Mouse (Mus musculus) intestine, embryonic 16.5 days (tissue): Measurements from ENCODE around the gene C5ar1. TPM values are rescaled to one million over a fixed set of nuclear protein-coding genes. Genes with fewer than 3 reads are reported as not detected.

ENCODE experiments used
- ATAC-seq: fragments of 200-750 bp; cut with Nextera tagmentation; 2 replicates; pipeline ENCODE4 v1.8.0; 2017; ENCODE audit warnings: moderate TSS enrichment, moderate library complexity
- H3K27ac ChIP-seq: fragments of 300-500 bp; sonication (generic); 2 replicates; pipeline ENCODE4 v1.5.1; 2014; ENCODE audit warnings: mild to moderate bottlenecking, low read length
- H3K27me3 ChIP-seq: fragments of 300-500 bp; sonication (generic); replicated peaks from 2 replicates; pipeline ENCODE4 v1.6.1; 2014; ENCODE audit warnings: low read length, control low read depth, mixed read lengths; ENCODE audit not compliant: control insufficient read depth, insufficient read depth
- H3K36me3 ChIP-seq: fragments of 300-500 bp; sonication (generic); 2 replicates; pipeline ENCODE4 v1.6.1; 2014; ENCODE audit warnings: low read length, control low read depth; ENCODE audit not compliant: control insufficient read depth, insufficient read depth
- H3K4me1 ChIP-seq: fragments of 300-500 bp; sonication (generic); 2 replicates; pipeline ENCODE4 v1.6.1; 2014; ENCODE audit warnings: low read length, control low read depth, mixed read lengths; ENCODE audit not compliant: control insufficient read depth, insufficient read depth
- H3K4me2 ChIP-seq: fragments of 300-500 bp; sonication (generic); 2 replicates; pipeline ENCODE4 v1.6.1; 2014; ENCODE audit warnings: low read depth, low read length, control low read depth
- H3K4me3 ChIP-seq: fragments of 300-500 bp; sonication (generic); 2 replicates; pipeline ENCODE4 v1.5.1; 2014; ENCODE audit warnings: mild to moderate bottlenecking, low read length
- H3K9ac ChIP-seq: fragments of 300-500 bp; sonication (generic); 2 replicates; pipeline ENCODE4 v1.6.1; 2014; ENCODE audit warnings: low read depth, low read length
- H3K9me3 ChIP-seq: fragments of 300-500 bp; sonication (generic); 2 replicates; pipeline ENCODE4 v1.6.1; 2016; ENCODE audit warnings: low read length, control low read depth; ENCODE audit not compliant: control insufficient read depth
- WGBS: fragments of 180-500 bp; shearing (Covaris S2); extraction: QIAGEN DNeasy Blood & Tissue Kit; methylation state at CpG from one replicate; pipeline ENCODE4 v1.1.7; 2014; 5-methylcytosine and 5-hydroxymethylcytosine counted together
- polyA plus RNA-seq: library from polyadenylated mRNA; unstranded; fragments of >200 nt; fragmentation: Nextera tagmentation; extraction: Ambion mirVana; gene quantifications from 2 replicates; pipeline ENCODE4 v1.2.1, GENCODE M21; 2015

Gene C5ar1
- polyA plus RNA-seq, 1 experiment from 2014 or later: 1.9 TPM

GRCm38 (mm10) chr7:16295321-16295900 is 36.1 kb upstream of the C5ar1 start:
- WGBS: 2% methylated on average over 41 of the region's 41 CpGs
- Histone ChIP-seq H3K36me3 (no peaks in the 10 kb centered on the region), H3K27me3 (no peaks in the 10 kb centered on the region; the same call in 1 of the 2 replicates), H3K4me1 (peaks cover 24% of the 10 kb centered on the region), H3K9ac (peak overlapping the region; percentile 68), H3K9me3 (no peaks in the 10 kb centered on the region), H3K4me3 (peak overlapping the region; percentile 52), H3K27ac (peak overlapping the region; percentile 90), H3K4me2 (peak overlapping the region; percentile 73)
- ATAC-seq: peak; percentile 74

- Histone ChIP-seq H3K9ac (peak overlapping the region; percentile 68), H3K4me3 (peak overlapping the region; percentile 52), H3K4me2 (peak overlapping the region; percentile 73), H3K27me3 (no peaks in the 10 kb centered on the region; the same call in 1 of the 2 replicates), H3K4me1 (peaks cover 21% of the 10 kb centered on the region), H3K27ac (peak overlapping the region; percentile 90), H3K9me3 (no peaks in the 10 kb centered on the region), H3K36me3 (no peaks in the 10 kb centered on the region)
- ATAC-seq: peak; percentile 83
- WGBS: 0% methylated on average over 23 of the region's 23 CpGs
Observed at GRCm38 (mm10) chr7:16294837-16295236, 35.5 kb upstream of the C5ar1 start.

- H3K9ac ChIP-seq: peak overlapping the region; percentile 68
- peak overlapping the region; percentile 73 for H3K4me2 ChIP-seq
- H3K27me3 ChIP-seq: no peaks in the 10 kb centered on the region
- H3K4me1 ChIP-seq: peaks cover 17% of the 10 kb centered on the region
- peak; percentile 52 for ATAC-seq
- 29% methylated on average over 4 of the region's 4 CpGs for WGBS
- no peaks in the 10 kb centered on the region for H3K36me3 ChIP-seq
- peak overlapping the region; percentile 90; the same call in 1 of the 2 replicates for H3K27ac ChIP-seq
- H3K9me3 ChIP-seq: no peaks in the 10 kb centered on the region
- H3K4me3 ChIP-seq: peak overlapping the region; percentile 52
Observed at GRCm38 (mm10) chr7:16294346-16294745, 35.0 kb upstream of the C5ar1 start.

GRCm38 (mm10) chr7:16287791-16288190 is 28.5 kb upstream of the C5ar1 start:
- Histone ChIP-seq H3K9ac (no peak overlapping the region), H3K27ac (no peak overlapping the region), H3K9me3 (no peaks in the 10 kb centered on the region), H3K36me3 (peaks cover 6% of the 10 kb centered on the region; the same call in 1 of the 2 replicates), H3K4me3 (no peak overlapping the region), H3K4me2 (no peak overlapping the region), H3K4me1 (peaks cover 8% of the 10 kb centered on the region), H3K27me3 (no peaks in the 10 kb centered on the region)
- 81% methylated on average over 1 of the region's 1 CpGs for WGBS
- ATAC-seq: no peak

GRCm38 (mm10) chr7:16287016-16287415 is 27.7 kb upstream of the C5ar1 start:
- Histone ChIP-seq H3K27me3 (no peaks in the 10 kb centered on the region), H3K27ac (peak overlapping the region; percentile 98; the same call in 1 of the 2 replicates), H3K4me3 (peak overlapping the region; percentile 71), H3K4me2 (peak overlapping the region; percentile 79), H3K9me3 (no peaks in the 10 kb centered on the region), H3K36me3 (peaks cover 11% of the 10 kb centered on the region), H3K9ac (peak overlapping the region; percentile 86), H3K4me1 (peaks cover 8% of the 10 kb centered on the region)
- 82% methylated on average over 2 of the region's 2 CpGs for WGBS
- ATAC-seq: no peak

GRCm38 (mm10) chr7:16286026-16286961 is 27.0 kb upstream of the C5ar1 start, which contains the start of gene Ccdc9:
Gene Ccdc9, minus strand, starts transcription at chr7:16286795.
- peak within 1 kb of the TSS; percentile 71 for H3K4me3 ChIP-seq
- no peaks in the 10 kb centered on the region for H3K9me3 ChIP-seq
- peak; percentile 91 for ATAC-seq
- H3K27me3 ChIP-seq: no peaks in the 10 kb centered on the region
- H3K4me2 ChIP-seq: peak within 1 kb of the TSS; percentile 79
- peak within 1 kb of the TSS; percentile 86 for H3K9ac ChIP-seq
- WGBS: under 1% methylated on average over 66 of the region's 70 CpGs
- peaks cover 8% of the 10 kb centered on the region for H3K4me1 ChIP-seq
- peak within 1 kb of the TSS; percentile 98 for H3K27ac ChIP-seq
- peaks cover 11% of the 10 kb centered on the region for H3K36me3 ChIP-seq

- WGBS: 2% methylated on average over 14 of the region's 14 CpGs
- H3K4me1 ChIP-seq: peaks cover 8% of the 10 kb centered on the region
- H3K27ac ChIP-seq: peak overlapping the region; percentile 88
- H3K4me3 ChIP-seq: peak overlapping the region; percentile 71
- H3K9ac ChIP-seq: peak overlapping the region; percentile 49
- no peaks in the 10 kb centered on the region for H3K27me3 ChIP-seq
- ATAC-seq: peak; percentile 68
- no peaks in the 10 kb centered on the region for H3K9me3 ChIP-seq
- peaks cover 17% of the 10 kb centered on the region for H3K36me3 ChIP-seq
- peak overlapping the region; percentile 79 for H3K4me2 ChIP-seq
Observed at GRCm38 (mm10) chr7:16285450-16286025, 26.2 kb upstream of the C5ar1 start.

GRCm38 (mm10) chr7:16284904-16285303 is 25.6 kb upstream of the C5ar1 start:
- Histone ChIP-seq H3K27ac (peak overlapping the region; percentile 88), H3K9me3 (no peaks in the 10 kb centered on the region), H3K36me3 (peaks cover 19% of the 10 kb centered on the region), H3K4me2 (peak overlapping the region; percentile 79), H3K27me3 (no peaks in the 10 kb centered on the region), H3K9ac (peak overlapping the region; percentile 49; the same call in 1 of the 2 replicates), H3K4me1 (peaks cover 8% of the 10 kb centered on the region), H3K4me3 (peak overlapping the region; percentile 71)
- ATAC-seq: no peak
- WGBS: 52% methylated on average over 9 of the region's 9 CpGs

- Histone ChIP-seq H3K36me3 (peaks cover 22% of the 10 kb centered on the region), H3K4me3 (no peak overlapping the region), H3K27ac (no peak overlapping the region), H3K27me3 (no peaks in the 10 kb centered on the region), H3K9me3 (no peaks in the 10 kb centered on the region), H3K4me1 (peaks cover 8% of the 10 kb centered on the region), H3K4me2 (no peak overlapping the region), H3K9ac (no peak overlapping the region)
- 90% methylated on average over 8 of the region's 8 CpGs for WGBS
- ATAC-seq: no peak
Observed at GRCm38 (mm10) chr7:16284001-16284400, 24.7 kb upstream of the C5ar1 start.
